Mouse (Mus musculus) ES-E14 (cell line): ENCODE results near the gene Ntmt1.

Experiments
- CHD2 ChIP-seq: IDR thresholded peaks from 2 replicates; pipeline ENCODE4 v1.6.1; 2014; ENCODE audit warnings: mild to moderate bottlenecking, low read depth, low read length, inconsistent platforms
- MAFK ChIP-seq: IDR thresholded peaks from 2 replicates; pipeline ENCODE4 v1.6.1; 2014; ENCODE audit warnings: mild to moderate bottlenecking, low read depth, low read length, inconsistent platforms; ENCODE audit not compliant: insufficient read depth
- ZC3H11A ChIP-seq: IDR thresholded peaks from 2 replicates; pipeline ENCODE4 v1.6.1; 2012; ENCODE audit warnings: low read depth, mild to moderate bottlenecking, inconsistent platforms, low read length, borderline replicate concordance

GRCm38 (mm10) chr2:30857076-30857475 is 49.5 kb downstream of the Ntmt1 start:
- no peak for TF ChIP-seq MAFK
- TF ChIP-seq CHD2 = no peak
- no peak for TF ChIP-seq ZC3H11A
